Mouse (Mus musculus): Measurements from ENCODE around the gene Tbc1d9b.

Tbc1d9b gene

DNA sequence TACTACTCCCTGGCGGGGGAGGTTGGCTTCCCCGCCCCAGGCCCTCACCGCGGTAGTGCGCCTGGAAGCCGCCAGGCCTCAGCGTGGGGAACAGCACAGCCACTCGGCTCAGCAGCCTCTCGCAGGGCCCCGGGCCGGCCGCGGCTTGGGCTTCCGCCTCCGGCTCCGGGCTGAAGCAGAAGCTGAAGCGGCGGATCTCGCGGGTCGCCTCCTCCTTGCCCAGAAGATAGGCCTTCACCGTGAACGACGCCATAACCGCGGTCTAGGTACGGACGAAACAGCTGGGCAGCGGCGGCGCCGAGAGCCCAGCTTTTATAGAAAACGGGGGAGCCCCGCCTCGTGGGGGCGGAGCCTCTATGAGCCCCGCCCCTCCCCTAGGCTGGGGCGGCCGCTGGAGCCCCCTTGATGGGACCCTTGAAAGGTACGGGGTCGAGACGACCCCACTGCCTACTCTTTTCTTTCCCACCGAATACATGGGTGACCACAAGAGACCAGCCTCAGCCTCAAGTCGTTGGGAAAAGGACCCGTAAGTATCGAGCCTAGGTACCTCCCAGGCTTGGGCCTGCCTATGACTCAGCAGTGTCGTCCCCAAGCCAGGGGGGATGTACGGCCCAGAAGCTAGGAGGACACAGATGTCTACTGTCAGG, 79.4 kb downstream of the Tbc1d9b start, which contains the start of the genes Sqstm1 and Mgat4b:
Gene Sqstm1, minus strand, starts transcription at position 323 of the 647 bp plus-strand sequence.
Gene Mgat4b, plus strand, starts transcription at position 386 of the 647 bp plus-strand sequence.
- peak; percentile 82 for DNase-seq (ENCODE audit: low read depth, low spot score)

DNA sequence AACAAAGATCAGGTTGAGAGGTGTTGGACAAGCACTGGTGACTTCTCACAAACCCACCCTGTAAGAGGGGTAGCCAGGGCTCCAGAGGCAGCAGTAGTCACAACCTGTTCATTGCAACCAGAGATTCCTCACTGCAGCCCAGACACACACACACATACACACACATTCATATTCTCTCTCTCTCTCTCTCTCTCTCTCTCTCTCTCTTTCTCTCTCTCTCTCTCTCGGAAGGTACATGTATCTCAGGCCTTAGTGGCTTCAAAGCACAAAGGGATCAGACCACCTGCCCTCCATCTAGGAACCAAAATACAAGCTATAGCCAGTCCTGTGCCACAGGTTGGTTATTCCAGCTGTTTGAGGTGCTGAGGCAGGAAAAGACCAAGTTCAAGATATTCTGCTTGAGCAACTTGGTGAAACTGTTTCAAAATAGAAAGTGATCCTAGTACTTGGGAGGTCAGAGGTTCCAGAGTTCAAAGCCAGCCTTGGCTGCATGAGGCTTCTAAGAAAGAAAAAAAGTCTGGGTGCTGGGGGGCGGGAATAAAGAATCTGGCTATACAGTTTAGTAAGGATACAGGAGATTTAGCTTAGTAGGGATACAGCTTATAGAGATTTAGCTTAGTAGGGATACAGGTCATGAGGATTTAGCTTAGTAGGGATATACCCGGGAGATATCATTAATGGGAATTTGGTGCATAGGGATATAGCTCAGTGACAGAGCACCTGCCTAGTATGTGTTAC, 80.3 kb downstream of the Tbc1d9b start:
- DNase-seq (ENCODE audit: low read depth, low spot score), result no peak

DNA sequence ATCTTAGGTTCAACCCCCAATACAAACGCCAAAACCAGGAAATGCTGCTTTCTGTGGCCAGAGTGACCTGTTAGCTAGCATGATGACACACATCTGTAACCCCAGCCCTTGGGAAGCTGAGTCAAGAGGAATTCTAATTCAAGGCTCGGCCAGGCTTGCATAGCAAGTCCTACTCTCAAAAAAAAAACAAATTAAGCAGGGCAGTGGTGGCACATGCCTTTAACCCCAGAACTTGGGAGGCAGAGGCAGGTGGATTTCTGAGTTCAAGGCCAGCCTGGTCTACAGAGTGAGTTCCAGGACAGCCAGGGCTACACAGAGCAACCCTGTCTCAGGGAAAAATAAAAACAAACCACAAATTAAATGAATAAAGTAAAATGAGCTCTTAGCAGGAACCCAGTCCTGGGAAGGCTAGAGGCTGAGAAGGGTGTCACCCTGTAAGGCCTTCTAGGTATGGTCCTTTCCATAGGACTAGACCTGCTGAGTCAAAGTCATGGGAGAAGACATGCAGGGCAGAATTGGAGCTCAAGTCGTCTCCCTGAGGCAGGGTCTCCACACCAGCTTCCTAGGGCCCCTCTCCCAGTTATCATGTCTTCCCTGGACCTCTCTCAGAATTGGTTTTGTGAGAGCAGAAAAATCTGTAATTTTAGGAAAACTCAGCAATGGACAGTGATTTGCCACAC, 81.0 kb downstream of the Tbc1d9b start:
- DNase-seq (ENCODE audit: low read depth, low spot score), result no peak

DNA sequence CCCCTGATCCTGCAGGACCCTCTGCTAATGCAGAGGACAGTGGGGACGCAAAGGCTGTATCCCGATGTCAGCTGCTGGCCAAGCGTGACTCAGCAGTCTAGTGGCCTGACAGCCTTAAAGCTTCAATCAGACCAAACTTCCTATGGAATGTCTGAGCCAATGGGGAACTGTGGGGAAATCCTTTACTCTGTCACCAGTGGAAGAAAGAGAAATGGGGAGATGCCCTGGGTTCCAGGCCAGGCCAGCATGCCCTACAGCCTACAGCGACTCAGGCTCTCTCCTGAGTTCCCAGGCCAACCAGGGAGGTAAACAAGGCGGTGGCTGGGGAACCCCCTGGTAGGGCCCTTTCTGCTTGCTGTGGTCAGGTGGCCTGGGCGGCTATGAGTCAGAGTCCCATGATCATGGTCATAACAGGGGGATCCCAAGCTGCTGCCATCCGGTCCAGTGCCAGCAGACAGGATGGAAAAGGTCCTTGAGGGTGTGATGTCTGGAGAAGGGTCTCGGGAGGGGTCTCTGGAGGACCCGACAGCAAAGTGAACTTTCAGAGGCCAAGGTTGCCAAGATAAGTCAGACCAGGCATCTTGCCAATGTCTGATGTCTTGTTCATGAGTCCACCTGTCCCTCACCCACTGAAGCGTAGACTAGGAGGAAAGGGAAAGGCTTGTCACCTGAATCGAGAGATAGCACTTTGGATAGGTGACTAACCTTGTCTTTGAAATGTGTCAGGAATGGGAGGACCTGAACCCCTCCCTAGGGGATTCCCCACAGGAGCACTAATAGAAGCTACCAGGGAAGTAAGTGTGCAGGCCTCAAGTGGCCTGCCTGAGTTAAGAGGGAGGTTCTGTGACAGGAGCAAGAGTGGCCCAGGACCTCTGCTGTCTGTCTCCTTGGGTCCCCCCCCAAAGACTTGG, 81.9 kb downstream of the Tbc1d9b start:
- DNase-seq (ENCODE audit: low read depth, low spot score), result peak; percentile 90

DNA sequence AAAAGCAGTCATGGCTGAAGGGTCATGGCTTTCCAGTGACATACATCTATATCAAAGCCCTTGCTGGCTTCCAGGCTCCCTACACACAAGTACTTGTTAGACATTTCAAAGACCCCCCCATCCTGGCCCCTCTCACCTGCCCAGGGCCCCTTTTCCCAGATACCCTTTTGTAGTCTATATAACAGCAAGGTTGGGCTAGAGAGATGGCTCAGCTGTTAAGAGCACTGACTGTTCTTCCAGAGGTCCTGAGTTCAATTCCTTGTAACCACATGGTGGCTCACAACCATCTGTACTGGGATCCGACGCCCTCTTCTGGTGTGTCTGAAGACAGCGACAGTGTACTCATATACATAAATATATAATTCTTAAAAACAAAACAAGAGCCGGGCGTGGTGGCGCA, 83.4 kb downstream of the Tbc1d9b start:
- DNase-seq (ENCODE audit: low read depth, low spot score), result no peak

DNA sequence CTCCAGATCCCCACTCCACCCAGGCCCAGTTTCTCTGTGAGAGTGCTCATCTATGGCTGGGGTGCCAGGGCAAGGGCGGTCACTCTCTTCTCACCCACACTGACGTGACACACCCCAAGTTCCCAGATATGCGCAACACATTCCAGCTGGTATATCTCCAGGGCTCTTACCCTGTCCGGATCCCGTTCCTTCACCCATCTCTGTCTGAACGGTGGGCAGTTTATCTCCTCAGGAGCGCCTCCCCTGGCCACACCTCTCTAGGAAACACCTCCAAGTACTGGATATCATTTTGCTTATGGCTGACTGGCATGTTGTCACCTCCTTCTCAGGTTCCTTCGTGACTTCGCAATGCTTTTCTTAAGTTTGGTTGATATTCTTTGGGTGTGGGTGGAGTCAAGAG, 84.4 kb downstream of the Tbc1d9b start:
- DNase-seq (ENCODE audit: low read depth, low spot score), result no peak

DNA sequence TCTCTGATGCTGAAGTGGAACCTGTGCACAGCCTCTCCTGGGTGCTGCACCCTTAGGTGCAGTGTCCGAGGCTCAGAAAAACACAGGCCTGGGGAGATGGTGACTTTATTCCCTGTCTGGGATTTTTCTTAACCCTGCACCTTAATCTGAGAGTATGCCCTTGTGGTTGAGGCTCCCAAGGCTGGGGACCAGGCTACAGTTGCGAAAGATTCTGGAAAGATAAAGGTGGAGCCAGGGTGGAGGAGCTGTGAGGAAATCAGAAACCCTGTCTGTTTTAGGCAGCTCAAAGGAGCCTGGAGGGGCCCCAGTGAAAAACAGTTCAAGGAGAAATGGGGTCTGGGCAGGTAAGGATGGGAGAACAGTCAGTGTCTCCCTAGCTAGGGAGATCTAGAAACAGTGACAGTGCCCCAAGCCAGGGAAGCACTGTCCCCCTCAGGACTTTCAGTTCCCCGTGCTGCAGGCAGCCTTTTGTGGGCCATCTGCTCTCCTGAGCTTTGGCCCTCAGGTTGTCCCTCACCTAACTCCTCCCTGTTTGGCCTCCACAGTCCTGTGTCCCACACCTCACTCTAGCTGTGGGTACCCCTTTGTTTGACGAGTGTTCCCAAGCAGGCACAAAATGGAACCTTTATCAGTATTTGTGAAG, 85.6 kb downstream of the Tbc1d9b start:
- no peak for DNase-seq (ENCODE audit: low read depth, low spot score)

DNA sequence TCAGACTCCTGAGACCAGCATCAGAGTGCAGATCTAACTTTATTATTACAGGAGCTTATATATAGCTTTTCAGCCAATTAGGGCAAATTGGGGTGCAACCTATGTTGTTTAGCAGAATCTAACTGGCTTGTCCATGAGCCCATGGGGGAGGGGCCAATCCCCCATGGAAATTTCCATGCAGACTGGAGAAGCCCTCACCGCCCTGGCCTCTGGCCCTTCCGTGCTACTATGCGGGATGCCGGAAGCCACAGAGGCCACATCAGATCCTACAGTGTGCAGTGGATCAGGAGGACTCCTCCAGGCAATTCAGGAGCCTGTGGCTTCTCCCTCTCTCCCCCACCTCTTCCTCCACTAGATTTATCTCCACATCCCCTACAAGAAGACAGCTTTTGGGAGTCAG, 86.6 kb downstream of the Tbc1d9b start:
- DNase-seq (ENCODE audit: low read depth, low spot score), result no peak

DNA sequence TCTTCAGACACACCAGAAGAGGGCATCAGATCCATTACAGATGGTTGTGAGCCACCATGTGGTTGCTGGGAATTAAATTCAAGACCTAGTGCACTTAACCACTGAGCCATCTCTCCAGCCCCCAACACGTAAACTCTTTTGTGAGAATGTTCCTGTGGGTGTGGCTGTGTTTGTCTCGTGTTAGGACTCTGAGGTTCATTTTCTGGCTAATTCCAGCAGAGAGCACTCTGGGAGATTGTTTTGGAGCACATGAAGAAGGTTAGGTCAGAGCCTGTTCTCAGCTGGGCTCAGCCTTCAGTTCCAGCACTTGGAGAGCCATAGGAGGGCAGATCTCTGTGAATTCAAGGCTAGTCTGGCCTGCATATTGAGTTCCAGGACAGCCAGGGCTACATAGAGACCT, 88.6 kb downstream of the Tbc1d9b start:
- DNase-seq (ENCODE audit: low read depth, low spot score), result no peak
